Mouse (Mus musculus) lung, embryonic 15.5 days (tissue): ENCODE measurements around the gene Lhpp. TPM values are rescaled to one million over a fixed set of nuclear protein-coding genes. Genes with fewer than 3 reads are reported as not detected.

Experiments
- ATAC-seq: fragments of 200-750 bp; cut with Nextera tagmentation; 2 replicates; pipeline ENCODE4 v1.8.0; 2017; ENCODE audit warnings: moderate number of reproducible peaks, borderline replicate concordance; ENCODE audit not compliant: low FRiP score, low TSS enrichment; ENCODE audit errors: extremely low read depth
- H3K27ac ChIP-seq: fragments of 300-500 bp; sonication (generic); 2 replicates; pipeline ENCODE4 v1.5.1; 2015; ENCODE audit warnings: moderate library complexity, mild to moderate bottlenecking, inconsistent platforms
- H3K27me3 ChIP-seq: fragments of 300-500 bp; sonication (generic); 2 replicates; pipeline ENCODE4 v1.6.1; 2015; ENCODE audit warnings: inconsistent platforms
- H3K36me3 ChIP-seq: fragments of 300-500 bp; sonication (generic); 2 replicates; pipeline ENCODE4 v1.6.1; 2015; ENCODE audit warnings: inconsistent platforms
- H3K4me1 ChIP-seq: fragments of 300-500 bp; sonication (generic); 2 replicates; pipeline ENCODE4 v1.6.1; 2015; ENCODE audit warnings: inconsistent platforms
- H3K4me2 ChIP-seq: fragments of 300-500 bp; sonication (generic); 2 replicates; pipeline ENCODE4 v1.6.1; 2015; ENCODE audit warnings: inconsistent platforms, mild to moderate bottlenecking, moderate library complexity
- H3K4me3 ChIP-seq: fragments of 300-500 bp; sonication (generic); 2 replicates; pipeline ENCODE4 v1.5.1; 2015; ENCODE audit warnings: mild to moderate bottlenecking, inconsistent platforms
- H3K9ac ChIP-seq: fragments of 300-500 bp; sonication (generic); 2 replicates; pipeline ENCODE4 v1.6.1; 2015; ENCODE audit warnings: inconsistent platforms
- H3K9me3 ChIP-seq: fragments of 300-500 bp; sonication (generic); 2 replicates; pipeline ENCODE4 v1.6.1; 2016; ENCODE audit warnings: inconsistent platforms
- WGBS: fragments of 180-500 bp; shearing (Covaris S2); methylation state at CpG from one replicate; pipeline ENCODE4 v1.1.7; 2015; 5-methylcytosine and 5-hydroxymethylcytosine counted together
- polyA plus RNA-seq: library from polyadenylated mRNA; unstranded; fragments of >200 nt; fragmentation: Nextera tagmentation; extraction: Ambion mirVana; gene quantifications from 2 replicates; pipeline ENCODE4 v1.2.1, GENCODE M21; 2015

Gene Lhpp
- 19.1 and 20.8 TPM in 2 replicates for polyA plus RNA-seq

GRCm38 (mm10) chr7:132610468-132611318 is at the start of gene Lhpp:
Gene Lhpp (plus strand): TSS chr7:132610638.
- no peaks in the 10 kb centered on the region for H3K27me3 ChIP-seq
- H3K27ac ChIP-seq = no peak within 1 kb of the TSS
- H3K9ac ChIP-seq = peak within 1 kb of the TSS; percentile 53
- peak within 1 kb of the TSS; percentile 53 for H3K4me3 ChIP-seq
- H3K9me3 ChIP-seq = no peaks in the 10 kb centered on the region
- peaks cover 12% of the 10 kb centered on the region for H3K4me1 ChIP-seq
- ATAC-seq = peak; percentile 88
- no peaks in the 10 kb centered on the region for H3K36me3 ChIP-seq
- H3K4me2 ChIP-seq = peak within 1 kb of the TSS; percentile 68
- WGBS = 8% methylated on average over 44 of the region's 44 CpGs

- WGBS = 37% methylated on average over 1 of the region's 1 CpGs
- no peak overlapping the region for H3K27ac ChIP-seq
- peaks cover 76% of the 10 kb centered on the region for H3K36me3 ChIP-seq
- H3K4me2 ChIP-seq = no peak overlapping the region
- ATAC-seq = no peak
- no peak overlapping the region for H3K4me3 ChIP-seq
- peaks cover 7% of the 10 kb centered on the region; the same call in 1 of the 2 replicates for H3K4me1 ChIP-seq
- H3K9me3 ChIP-seq = no peaks in the 10 kb centered on the region
- no peak overlapping the region for H3K9ac ChIP-seq
- no peaks in the 10 kb centered on the region for H3K27me3 ChIP-seq
Measured at GRCm38 (mm10) chr7:132565831-132566230, 44.6 kb upstream of the Lhpp start.

GRCm38 (mm10) chr7:132568817-132569216 is 41.6 kb upstream of the Lhpp start:
- Histone ChIP-seq H3K27me3 (no peaks in the 10 kb centered on the region), H3K36me3 (peaks cover 47% of the 10 kb centered on the region), H3K4me2 (no peak overlapping the region), H3K4me1 (peaks cover 33% of the 10 kb centered on the region), H3K27ac (no peak overlapping the region), H3K9ac (no peak overlapping the region), H3K9me3 (no peaks in the 10 kb centered on the region), H3K4me3 (no peak overlapping the region)
- ATAC-seq = no peak
- WGBS = 90% methylated on average over 6 of the region's 6 CpGs

GRCm38 (mm10) chr7:132570071-132570470 is 40.4 kb upstream of the Lhpp start:
- Histone ChIP-seq H3K27me3 (no peaks in the 10 kb centered on the region), H3K4me1 (peaks cover 40% of the 10 kb centered on the region), H3K9me3 (no peaks in the 10 kb centered on the region), H3K4me2 (no peak overlapping the region), H3K36me3 (peaks cover 35% of the 10 kb centered on the region), H3K27ac (no peak overlapping the region), H3K9ac (no peak overlapping the region), H3K4me3 (no peak overlapping the region)
- no peak for ATAC-seq
- WGBS = 81% methylated on average over 5 of the region's 5 CpGs

GRCm38 (mm10) chr7:132571481-132571880 is 39.0 kb upstream of the Lhpp start:
- Histone ChIP-seq H3K9ac (no peak overlapping the region), H3K4me2 (peak overlapping the region; percentile 27; the same call in 1 of the 2 replicates), H3K9me3 (no peaks in the 10 kb centered on the region)

GRCm38 (mm10) chr7:132572738-132573137 is 37.7 kb upstream of the Lhpp start:
- peaks cover 55% of the 10 kb centered on the region for H3K4me1 ChIP-seq
- H3K27me3 ChIP-seq = no peaks in the 10 kb centered on the region
- H3K36me3 ChIP-seq = peaks cover 16% of the 10 kb centered on the region
- no peak overlapping the region for H3K4me3 ChIP-seq
- peak overlapping the region; percentile 27 for H3K4me2 ChIP-seq
- WGBS = 58% methylated on average over 3 of the region's 3 CpGs
- H3K9me3 ChIP-seq = no peaks in the 10 kb centered on the region
- no peak overlapping the region for H3K9ac ChIP-seq
- ATAC-seq = no peak
- H3K27ac ChIP-seq = peak overlapping the region; percentile 63

More at GRCm38 (mm10) chr7:132571481-132571880, 39.0 kb upstream of the Lhpp start:
- peaks cover 46% of the 10 kb centered on the region for H3K4me1 ChIP-seq
- ATAC-seq = no peak
- no peaks in the 10 kb centered on the region for H3K27me3 ChIP-seq
- peak overlapping the region; percentile 41 for H3K27ac ChIP-seq
- WGBS = 56% methylated on average over 8 of the region's 8 CpGs
- peaks cover 27% of the 10 kb centered on the region for H3K36me3 ChIP-seq
- no peak overlapping the region for H3K4me3 ChIP-seq

GRCm38 (mm10) chr7:132573205-132573604 is 37.2 kb upstream of the Lhpp start:
- ATAC-seq = no peak
- no peak overlapping the region for H3K4me3 ChIP-seq
- WGBS = 50% methylated on average over 6 of the region's 6 CpGs
- H3K27me3 ChIP-seq = no peaks in the 10 kb centered on the region
- no peak overlapping the region for H3K9ac ChIP-seq
- peaks cover 12% of the 10 kb centered on the region for H3K36me3 ChIP-seq
- no peaks in the 10 kb centered on the region for H3K9me3 ChIP-seq
- H3K4me1 ChIP-seq = peaks cover 55% of the 10 kb centered on the region
- H3K27ac ChIP-seq = peak overlapping the region; percentile 63
- H3K4me2 ChIP-seq = peak overlapping the region; percentile 27

- Histone ChIP-seq H3K9me3 (no peaks in the 10 kb centered on the region), H3K4me3 (peak overlapping the region; percentile 81), H3K27me3 (no peaks in the 10 kb centered on the region), H3K4me1 (peaks cover 55% of the 10 kb centered on the region), H3K27ac (peak overlapping the region; percentile 100; the same call in 1 of the 2 replicates), H3K36me3 (no peaks in the 10 kb centered on the region), H3K4me2 (peak overlapping the region; percentile 77), H3K9ac (no peak overlapping the region)
- no peak for ATAC-seq
- 55% methylated on average over 5 of the region's 5 CpGs for WGBS
Measured at GRCm38 (mm10) chr7:132574646-132575045, 35.8 kb upstream of the Lhpp start.

- no peaks in the 10 kb centered on the region for H3K36me3 ChIP-seq
- ATAC-seq = peak; percentile 93
- peak overlapping the region; percentile 100 for H3K27ac ChIP-seq
- H3K27me3 ChIP-seq = no peaks in the 10 kb centered on the region
- no peaks in the 10 kb centered on the region for H3K9me3 ChIP-seq
- H3K9ac ChIP-seq = peak overlapping the region; percentile 86
- peak overlapping the region; percentile 77 for H3K4me2 ChIP-seq
- WGBS = under 1% methylated on average over 13 of the region's 13 CpGs
- H3K4me3 ChIP-seq = peak overlapping the region; percentile 81
- peaks cover 48% of the 10 kb centered on the region for H3K4me1 ChIP-seq
Measured at GRCm38 (mm10) chr7:132575623-132576022, 34.8 kb upstream of the Lhpp start.

GRCm38 (mm10) chr7:132576116-132576650 is 34.3 kb upstream of the Lhpp start, which contains the start of gene Oat:
Gene Oat (minus strand): TSS chr7:132576398.
- Histone ChIP-seq H3K4me3 (peak within 1 kb of the TSS; percentile 81), H3K27ac (peak within 1 kb of the TSS; percentile 100), H3K9me3 (no peaks in the 10 kb centered on the region), H3K36me3 (no peaks in the 10 kb centered on the region), H3K9ac (peak within 1 kb of the TSS; percentile 86), H3K4me2 (peak within 1 kb of the TSS; percentile 77), H3K4me1 (peaks cover 44% of the 10 kb centered on the region), H3K27me3 (no peaks in the 10 kb centered on the region)
- WGBS = under 1% methylated on average over 49 of the region's 49 CpGs
- ATAC-seq = peak; percentile 97

- Histone ChIP-seq H3K9ac (no peak overlapping the region), H3K4me2 (peak overlapping the region; percentile 77), H3K27me3 (no peaks in the 10 kb centered on the region), H3K27ac (peak overlapping the region; percentile 100; the same call in 1 of the 2 replicates), H3K4me3 (peak overlapping the region; percentile 81; the same call in 1 of the 2 replicates), H3K9me3 (no peaks in the 10 kb centered on the region), H3K36me3 (no peaks in the 10 kb centered on the region), H3K4me1 (peaks cover 37% of the 10 kb centered on the region)
- ATAC-seq = no peak
- 37% methylated on average over 4 of the region's 4 CpGs for WGBS
Measured at GRCm38 (mm10) chr7:132576891-132577290, 33.5 kb upstream of the Lhpp start.

- ATAC-seq = no peak
- 63% methylated on average over 6 of the region's 6 CpGs for WGBS
- H3K4me1 ChIP-seq = peaks cover 11% of the 10 kb centered on the region
- no peaks in the 10 kb centered on the region for H3K27me3 ChIP-seq
- H3K36me3 ChIP-seq = no peaks in the 10 kb centered on the region
- no peak overlapping the region for H3K4me2 ChIP-seq
- no peak overlapping the region for H3K9ac ChIP-seq
- H3K9me3 ChIP-seq = no peaks in the 10 kb centered on the region
- H3K4me3 ChIP-seq = no peak overlapping the region
- H3K27ac ChIP-seq = no peak overlapping the region
Measured at GRCm38 (mm10) chr7:132580511-132580910, 29.9 kb upstream of the Lhpp start.
